Mouse (Mus musculus) liver, embryonic 11.5 days (tissue): ENCODE data around the gene Fam168a. TPM values are rescaled to one million over a fixed set of nuclear protein-coding genes. Genes with fewer than 3 reads are reported as not detected.

ENCODE experiments used
- ATAC-seq: fragments of 200-750 bp; cut with Nextera tagmentation; replicated peaks from 2 replicates; pipeline ENCODE4 v1.8.0; 2017; ENCODE audit warnings: moderate number of reproducible peaks, mild to moderate bottlenecking, moderate TSS enrichment, moderate library complexity; ENCODE audit not compliant: low FRiP score
- DNase-seq: peaks from one replicate; pipeline ENCODE4 v3.0.0-alpha.2; 2017; ENCODE audit warnings: low spot score
- H3K27ac ChIP-seq: fragments of 300-500 bp; sonication (generic); 2 replicates; pipeline ENCODE4 v1.5.1; 2014; ENCODE audit warnings: mild to moderate bottlenecking, low read depth, low read length, control low read depth
- H3K27me3 ChIP-seq: fragments of 300-500 bp; sonication (generic); replicated peaks from 2 replicates; pipeline ENCODE4 v1.6.1; 2014; ENCODE audit warnings: low read length, mixed read lengths; ENCODE audit not compliant: control insufficient read depth, insufficient read depth
- H3K36me3 ChIP-seq: fragments of 300-500 bp; sonication (generic); 2 replicates; pipeline ENCODE4 v1.6.1; 2014; ENCODE audit warnings: mild to moderate bottlenecking, low read length, moderate library complexity, mixed read lengths; ENCODE audit not compliant: control insufficient read depth, insufficient read depth
- H3K4me1 ChIP-seq: fragments of 300-500 bp; sonication (generic); replicated peaks from 2 replicates; pipeline ENCODE4 v1.6.1; 2014; ENCODE audit warnings: low read length, mixed read lengths; ENCODE audit not compliant: control insufficient read depth, insufficient read depth
- H3K4me2 ChIP-seq: fragments of 300-500 bp; sonication (generic); 2 replicates; pipeline ENCODE4 v1.6.1; 2014; ENCODE audit warnings: mild to moderate bottlenecking, control low read depth, moderate library complexity
- H3K4me3 ChIP-seq: fragments of 300-500 bp; sonication (generic); 2 replicates; pipeline ENCODE4 v1.5.1; 2014; ENCODE audit warnings: low read depth, low read length, control low read depth
- H3K9ac ChIP-seq: fragments of 300-500 bp; sonication (generic); 2 replicates; pipeline ENCODE4 v1.6.1; 2014; ENCODE audit warnings: low read depth, low read length, control low read depth
- H3K9me3 ChIP-seq: fragments of 300-500 bp; sonication (generic); 2 replicates; pipeline ENCODE4 v1.6.1; 2016; ENCODE audit warnings: low read length, inconsistent platforms, mixed read lengths; ENCODE audit not compliant: control insufficient read depth
- WGBS: fragments of 180-500 bp; shearing (Covaris S2); extraction: QIAGEN DNeasy Blood & Tissue Kit; methylation state at CpG from one replicate; pipeline ENCODE4 v1.1.7; 2014; 5-methylcytosine and 5-hydroxymethylcytosine counted together
- polyA plus RNA-seq: library from polyadenylated mRNA; unstranded; fragments of >200 nt; fragmentation: Nextera tagmentation; extraction: Ambion mirVana; gene quantifications from 2 replicates; pipeline ENCODE4 v1.2.1, GENCODE M21; 2014

The Fam168a gene
- polyA plus RNA-seq, 1 experiment from 2014 or later = 18.8 TPM

- no peak overlapping the region for H3K27ac ChIP-seq
- H3K4me1 ChIP-seq = no peaks in the 10 kb centered on the region
- H3K9me3 ChIP-seq = no peaks in the 10 kb centered on the region
- H3K4me3 ChIP-seq = no peak overlapping the region
- no peaks in the 10 kb centered on the region for H3K27me3 ChIP-seq
- H3K4me2 ChIP-seq = no peak overlapping the region
- ATAC-seq (peak; percentile 72), DNase-seq (peak; percentile 74)
- 39% methylated on average over 13 of the region's 13 CpGs for WGBS
- H3K36me3 ChIP-seq = no peaks in the 10 kb centered on the region
- no peak overlapping the region for H3K9ac ChIP-seq
Measured at GRCm38 (mm10) chr7:100685061-100686030, 21.1 kb upstream of the Fam168a start.

GRCm38 (mm10) chr7:100688471-100688870 lies 18.0 kb upstream of the Fam168a start:
- ATAC-seq (no peak), DNase-seq (no peak)
- Histone ChIP-seq H3K9me3 (no peaks in the 10 kb centered on the region), H3K27ac (no peak overlapping the region), H3K4me2 (no peak overlapping the region), H3K4me3 (no peak overlapping the region), H3K9ac (no peak overlapping the region), H3K36me3 (no peaks in the 10 kb centered on the region), H3K4me1 (no peaks in the 10 kb centered on the region), H3K27me3 (no peaks in the 10 kb centered on the region)
- 88% methylated on average over 7 of the region's 7 CpGs for WGBS

GRCm38 (mm10) chr7:100693199-100693598 lies 13.2 kb upstream of the Fam168a start:
- H3K4me1 ChIP-seq = no peaks in the 10 kb centered on the region
- no peak overlapping the region for H3K4me3 ChIP-seq
- 73% methylated on average over 8 of the region's 8 CpGs for WGBS
- H3K4me2 ChIP-seq = no peak overlapping the region
- no peak overlapping the region for H3K9ac ChIP-seq
- H3K36me3 ChIP-seq = no peaks in the 10 kb centered on the region
- DNase-seq (no peak), ATAC-seq (no peak)
- no peaks in the 10 kb centered on the region for H3K27me3 ChIP-seq
- H3K27ac ChIP-seq = no peak overlapping the region
- H3K9me3 ChIP-seq = no peaks in the 10 kb centered on the region

GRCm38 (mm10) chr7:100699771-100700770 lies 6.4 kb upstream of the Fam168a start:
- Histone ChIP-seq H3K9me3 (no peaks in the 10 kb centered on the region), H3K9ac (no peak overlapping the region), H3K4me2 (no peak overlapping the region), H3K27me3 (no peaks in the 10 kb centered on the region), H3K27ac (no peak overlapping the region), H3K4me1 (no peaks in the 10 kb centered on the region), H3K4me3 (no peak overlapping the region), H3K36me3 (no peaks in the 10 kb centered on the region)
- WGBS = 50% methylated on average over 8 of the region's 8 CpGs
- ATAC-seq (no peak), DNase-seq (no peak)

- ATAC-seq (peak; percentile 36), DNase-seq (no peak)
- H3K36me3 ChIP-seq = no peaks in the 10 kb centered on the region
- H3K9ac ChIP-seq = peak overlapping the region; percentile 92
- no peaks in the 10 kb centered on the region for H3K27me3 ChIP-seq
- H3K4me3 ChIP-seq = peak overlapping the region; percentile 76
- H3K4me2 ChIP-seq = peak overlapping the region; percentile 69
- no peaks in the 10 kb centered on the region for H3K9me3 ChIP-seq
- H3K4me1 ChIP-seq = peaks cover 12% of the 10 kb centered on the region
- 1% methylated on average over 23 of the region's 23 CpGs for WGBS
- H3K27ac ChIP-seq = peak overlapping the region; percentile 84
Measured at GRCm38 (mm10) chr7:100706883-100707480, 547 bp downstream of the Fam168a start.

GRCm38 (mm10) chr7:100718741-100719140 lies 12.3 kb downstream of the Fam168a start:
- ATAC-seq (no peak), DNase-seq (no peak)
- Histone ChIP-seq H3K4me2 (no peak overlapping the region), H3K4me1 (no peaks in the 10 kb centered on the region), H3K36me3 (no peaks in the 10 kb centered on the region), H3K9ac (no peak overlapping the region), H3K27me3 (no peaks in the 10 kb centered on the region), H3K4me3 (no peak overlapping the region), H3K9me3 (no peaks in the 10 kb centered on the region), H3K27ac (no peak overlapping the region)
- WGBS = 93% methylated on average over 5 of the region's 5 CpGs

- WGBS = 79% methylated on average over 6 of the region's 6 CpGs
- no peaks in the 10 kb centered on the region for H3K27me3 ChIP-seq
- H3K27ac ChIP-seq = no peak overlapping the region
- ATAC-seq = no peak
- no peak for DNase-seq
- H3K9me3 ChIP-seq = no peaks in the 10 kb centered on the region
- H3K4me2 ChIP-seq = no peak overlapping the region
- no peaks in the 10 kb centered on the region for H3K4me1 ChIP-seq
- H3K4me3 ChIP-seq = no peak overlapping the region
- H3K9ac ChIP-seq = no peak overlapping the region
- no peaks in the 10 kb centered on the region for H3K36me3 ChIP-seq
Measured at GRCm38 (mm10) chr7:100722268-100722667, 15.8 kb downstream of the Fam168a start.
